Mouse (Mus musculus) midbrain, embryonic 10.5 days (tissue): ENCODE data around the gene Thop1. TPM values are rescaled to one million over a fixed set of nuclear protein-coding genes. Genes with fewer than 3 reads are reported as not detected.
A peak's percentile ranks its signal among the peaks of the same experiment; 100 is the strongest.
"Not testable (repeated sequence)": the region's sequence is repeated elsewhere in the genome, so short reads cannot be mapped to it uniquely, and the experiment has no call there.

Experiments
- DNase-seq: peaks from one replicate; pipeline ENCODE4 v3.0.0-alpha.2; 2017; ENCODE audit warnings: low spot score
- H3K27ac ChIP-seq: fragments of 300-500 bp; sonication (generic); replicated peaks from 2 replicates; pipeline ENCODE4 v1.5.1; 2016; ENCODE audit warnings: mild to moderate bottlenecking
- H3K27me3 ChIP-seq: fragments of 300-500 bp; sonication (generic); 2 replicates; pipeline ENCODE4 v1.6.1; 2016; ENCODE audit warnings: low read depth, mild to moderate bottlenecking; ENCODE audit not compliant: poor library complexity, severe bottlenecking
- H3K36me3 ChIP-seq: fragments of 300-500 bp; sonication (generic); 2 replicates; pipeline ENCODE4 v1.6.1; 2016; ENCODE audit warnings: mild to moderate bottlenecking, moderate library complexity
- H3K4me1 ChIP-seq: fragments of 300-500 bp; sonication (generic); 2 replicates; pipeline ENCODE4 v1.6.1; 2016
- H3K4me3 ChIP-seq: fragments of 300-500 bp; sonication (generic); 2 replicates; pipeline ENCODE4 v1.5.1; 2016; ENCODE audit warnings: mild to moderate bottlenecking, moderate library complexity
- H3K9me3 ChIP-seq: fragments of 300-500 bp; sonication (generic); replicated peaks from 2 replicates; pipeline ENCODE4 v1.6.1; 2016; ENCODE audit warnings: mild to moderate bottlenecking
- WGBS: fragments of 180-500 bp; shearing (Covaris S2); methylation state at CpG from one replicate; pipeline ENCODE4 v1.1.7; 2016; 5-methylcytosine and 5-hydroxymethylcytosine counted together
- polyA plus RNA-seq: library from polyadenylated mRNA; unstranded; fragments of >200 nt; fragmentation: Nextera tagmentation; extraction: Ambion mirVana; gene quantifications from 2 replicates; pipeline ENCODE4 v1.2.1, GENCODE M21; 2016

Gene Thop1
- polyA plus RNA-seq, 1 experiment from 2014 or later = 107 TPM

DNA sequence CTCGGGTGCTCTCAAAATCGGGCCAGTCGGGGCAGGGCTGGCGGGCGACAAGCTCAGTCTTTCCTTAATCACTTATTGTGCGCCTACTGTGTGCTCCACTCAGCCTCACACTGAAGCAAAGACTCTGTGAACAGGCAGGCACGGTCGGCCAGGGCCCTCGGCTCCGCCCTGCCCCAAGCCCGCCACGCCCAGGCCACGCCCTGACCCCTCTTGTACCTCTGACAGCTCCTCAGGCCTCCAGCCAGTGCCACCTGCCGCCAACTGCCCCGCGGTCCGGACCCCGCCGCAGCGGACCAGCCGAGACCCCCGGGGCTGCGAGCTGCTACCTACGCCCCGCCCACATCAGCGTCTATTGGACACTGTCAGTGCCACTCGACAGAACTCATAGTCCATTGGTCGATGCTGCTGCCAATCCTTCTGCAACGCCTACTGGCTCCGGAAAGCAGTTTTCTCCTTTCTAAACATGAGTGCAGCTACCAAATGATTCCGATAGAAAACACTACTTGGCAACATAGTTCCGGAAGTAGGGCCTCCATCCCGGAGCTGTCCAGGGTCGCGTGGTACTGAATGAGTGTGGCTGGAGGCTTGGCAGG lies 32.8 kb upstream of the Thop1 start, which contains the start of gene Slc39a3:
Gene Slc39a3 (minus strand): TSS at position 439 of the 593 bp plus-strand sequence.
- Histone ChIP-seq H3K4me1 (peaks cover 17% of the 10 kb centered on the region), H3K4me3 (peak within 1 kb of the TSS; percentile 66), H3K27ac (peak within 1 kb of the TSS; percentile 79), H3K27me3 (no peaks in the 10 kb centered on the region), H3K36me3 (peaks cover 13% of the 10 kb centered on the region), H3K9me3 (no peaks in the 10 kb centered on the region)
- 1% methylated on average over 35 of the region's 35 CpGs for WGBS
- DNase-seq = peak; percentile 98

DNA sequence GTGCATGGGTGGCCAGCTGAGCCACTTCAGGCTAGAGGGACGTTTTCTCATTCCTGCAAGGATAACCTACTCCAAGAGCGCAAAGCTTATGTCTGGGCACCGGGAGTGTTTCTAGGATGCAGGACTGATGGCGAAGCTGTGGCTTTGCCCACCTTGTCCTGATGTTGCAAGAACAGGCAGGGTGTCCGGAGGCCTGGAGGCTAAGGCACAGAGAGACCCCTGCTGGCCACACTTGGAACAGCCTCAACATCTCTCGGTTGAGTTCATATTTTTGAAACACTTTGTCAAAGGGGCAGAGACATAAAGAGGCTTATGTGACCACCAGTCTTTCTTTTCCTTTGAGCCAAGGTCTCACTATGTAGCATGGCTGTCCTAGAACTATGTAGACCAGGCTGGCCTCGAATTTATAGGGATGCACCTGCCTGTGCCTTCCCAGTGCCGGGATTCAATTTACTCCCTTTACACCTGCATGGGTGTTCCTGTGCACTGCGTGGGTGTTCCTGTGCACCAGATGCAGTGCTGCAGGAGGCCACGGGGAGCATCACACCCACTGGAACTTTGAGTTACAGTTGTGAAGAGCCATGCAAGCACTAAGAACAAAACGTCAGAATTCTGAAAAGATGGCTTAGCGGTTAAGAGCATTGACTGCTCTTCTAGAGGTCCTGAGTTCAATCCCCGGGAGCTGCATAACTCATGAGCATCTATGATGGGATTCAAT lies 28.2 kb upstream of the Thop1 start:
- H3K4me3 ChIP-seq = 0 out of 2 replicates have a peak overlapping the region, but pooled peaks have one; percentile 1
- no peak overlapping the region for H3K27ac ChIP-seq
- 39% methylated on average over 13 of the region's 13 CpGs for WGBS
- H3K4me1 ChIP-seq = peaks cover 13% of the 10 kb centered on the region
- H3K9me3 ChIP-seq = no peaks in the 10 kb centered on the region
- peaks cover 43% of the 10 kb centered on the region for H3K36me3 ChIP-seq
- peak; percentile 72 for DNase-seq
- H3K27me3 ChIP-seq = no peaks in the 10 kb centered on the region

GRCm38 (mm10) chr10:81045246-81045645 lies 24.6 kb upstream of the Thop1 start:
- peaks cover 79% of the 10 kb centered on the region for H3K36me3 ChIP-seq
- 96% methylated on average over 14 of the region's 14 CpGs for WGBS
- H3K4me3 ChIP-seq, H3K27me3 ChIP-seq, H3K9me3 ChIP-seq, H3K27ac ChIP-seq, H3K4me1 ChIP-seq, DNase-seq: not testable (repeated sequence)

- WGBS = 91% methylated on average over 4 of the region's 4 CpGs
Measured at GRCm38 (mm10) chr10:81050645-81051044, 19.2 kb upstream of the Thop1 start.

GRCm38 (mm10) chr10:81051133-81051532 lies 18.7 kb upstream of the Thop1 start:
- DNase-seq = no peak
- H3K4me3 ChIP-seq = no peak overlapping the region
- H3K27ac ChIP-seq = no peak overlapping the region
- 91% methylated on average over 6 of the region's 6 CpGs for WGBS
- no peaks in the 10 kb centered on the region for H3K9me3 ChIP-seq
- H3K4me1 ChIP-seq = no peaks in the 10 kb centered on the region
- H3K36me3 ChIP-seq = peaks cover 92% of the 10 kb centered on the region
- H3K27me3 ChIP-seq = no peaks in the 10 kb centered on the region

More at GRCm38 (mm10) chr10:81050645-81051044, 19.2 kb upstream of the Thop1 start:
- Histone ChIP-seq H3K4me3 (no peak overlapping the region), H3K27me3 (no peaks in the 10 kb centered on the region), H3K4me1 (no peaks in the 10 kb centered on the region), H3K27ac (no peak overlapping the region), H3K36me3 (peaks cover 97% of the 10 kb centered on the region), H3K9me3 (no peaks in the 10 kb centered on the region)
- DNase-seq = no peak

DNA sequence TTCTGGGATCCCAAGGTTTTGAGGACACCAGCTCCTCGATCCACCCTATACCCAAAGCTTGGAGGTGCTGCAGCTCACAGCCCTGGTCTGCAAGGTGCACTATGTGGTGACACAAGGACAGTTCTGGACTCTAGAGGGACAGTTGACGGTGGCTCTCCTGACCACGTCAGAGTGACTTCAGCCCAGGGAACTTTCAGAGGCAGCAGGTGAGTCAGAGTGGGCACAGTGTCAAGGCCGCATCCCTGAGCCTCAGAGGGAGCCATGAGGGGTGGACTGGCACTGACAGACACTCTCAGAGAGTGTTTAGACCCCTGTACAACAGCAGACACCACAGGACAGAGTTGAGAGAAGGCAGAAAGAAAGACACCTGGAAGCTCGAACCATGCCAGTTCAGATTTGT lies 17.3 kb upstream of the Thop1 start:
- 90% methylated on average over 5 of the region's 5 CpGs for WGBS
- Histone ChIP-seq H3K27ac (no peak overlapping the region), H3K4me1 (peaks cover 3% of the 10 kb centered on the region), H3K27me3 (no peaks in the 10 kb centered on the region), H3K4me3 (no peak overlapping the region), H3K36me3 (peaks cover 88% of the 10 kb centered on the region), H3K9me3 (no peaks in the 10 kb centered on the region)
- no peak for DNase-seq

GRCm38 (mm10) chr10:81055169-81055568 lies 14.7 kb upstream of the Thop1 start:
- H3K4me1 ChIP-seq = peaks cover 24% of the 10 kb centered on the region
- no peak for DNase-seq
- H3K27ac ChIP-seq = no peak overlapping the region
- WGBS = 94% methylated on average over 6 of the region's 6 CpGs
- no peaks in the 10 kb centered on the region for H3K9me3 ChIP-seq
- peaks cover 65% of the 10 kb centered on the region for H3K36me3 ChIP-seq
- H3K27me3 ChIP-seq = no peaks in the 10 kb centered on the region
- no peak overlapping the region for H3K4me3 ChIP-seq

DNA sequence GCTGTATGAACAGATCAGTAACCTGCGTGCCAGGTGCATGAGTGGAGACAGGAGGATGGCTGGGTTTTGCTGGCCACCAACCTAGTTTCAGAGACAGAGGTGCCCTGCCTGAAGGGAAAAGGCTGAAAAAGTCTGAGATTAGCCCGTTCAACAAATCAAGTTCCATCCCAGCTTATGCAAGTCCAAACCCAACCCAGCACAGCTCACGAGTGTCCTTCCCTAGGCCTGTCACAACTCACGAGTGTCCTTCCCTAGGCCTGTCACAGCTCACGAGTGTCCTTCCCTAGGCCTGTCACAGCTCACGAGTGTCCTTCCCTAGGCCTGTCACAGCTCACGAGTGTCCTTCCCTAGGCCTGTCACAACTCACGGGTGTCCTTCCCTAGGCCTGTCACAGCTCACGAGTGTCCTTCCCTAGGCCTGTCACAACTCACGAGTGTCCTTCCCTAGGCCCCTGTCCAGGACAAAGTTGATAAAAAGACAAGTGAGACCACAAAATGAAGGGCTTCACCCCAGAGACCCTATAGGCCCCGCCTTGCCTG lies 14.0 kb upstream of the Thop1 start:
- not testable (repeated sequence) for DNase-seq, H3K9me3 ChIP-seq, H3K27me3 ChIP-seq, H3K4me3 ChIP-seq, H3K27ac ChIP-seq
- WGBS = 88% methylated on average over 11 of the region's 11 CpGs
- Histone ChIP-seq H3K4me1 (peaks cover 24% of the 10 kb centered on the region), H3K36me3 (peaks cover 58% of the 10 kb centered on the region)

DNA sequence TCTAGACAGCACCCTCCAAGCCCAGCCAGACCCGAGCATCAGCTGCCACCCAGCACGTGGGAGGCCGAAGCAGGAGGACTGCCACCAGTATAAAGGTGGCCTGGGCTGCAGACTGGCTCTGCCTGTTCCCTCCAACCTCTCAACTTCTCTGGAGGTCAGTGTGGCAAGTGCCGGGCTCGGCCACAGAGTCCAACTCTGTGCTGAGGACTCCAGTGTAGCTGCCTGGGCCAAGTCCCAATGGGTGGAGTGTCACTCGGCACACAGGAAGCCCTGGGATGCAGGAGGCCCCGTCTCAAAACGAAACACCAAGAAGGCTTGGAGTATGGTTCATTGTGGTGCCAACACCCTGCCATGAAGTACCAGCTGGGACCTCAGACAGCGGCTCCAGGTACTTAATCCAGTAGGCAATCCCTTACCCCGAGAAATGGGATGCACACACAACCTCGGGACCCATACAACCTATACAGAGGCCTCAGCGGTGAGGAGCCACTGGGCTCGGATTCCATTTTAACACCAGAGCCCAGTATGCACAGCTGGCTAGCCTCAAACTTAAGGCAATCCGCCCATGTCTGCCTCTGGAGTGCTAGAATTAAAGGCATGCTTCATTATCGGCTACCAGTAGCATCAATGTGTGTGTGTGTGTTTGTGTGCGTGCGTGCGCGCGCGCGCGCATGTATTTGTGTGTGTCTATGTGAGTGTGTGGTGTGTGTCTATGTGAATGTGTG lies 12.3 kb upstream of the Thop1 start:
- H3K9me3 ChIP-seq = no peaks in the 10 kb centered on the region
- no peak for DNase-seq
- H3K4me3 ChIP-seq = 0 out of 2 replicates have a peak overlapping the region, but pooled peaks have one; percentile 12
- H3K4me1 ChIP-seq = peaks cover 24% of the 10 kb centered on the region
- H3K27me3 ChIP-seq = no peaks in the 10 kb centered on the region
- H3K36me3 ChIP-seq = peaks cover 41% of the 10 kb centered on the region
- WGBS = 95% methylated on average over 23 of the region's 23 CpGs
- no peak overlapping the region for H3K27ac ChIP-seq

GRCm38 (mm10) chr10:81058896-81059295 lies 10.9 kb upstream of the Thop1 start:
- WGBS = 91% methylated on average over 6 of the region's 6 CpGs
- H3K27me3 ChIP-seq = no peaks in the 10 kb centered on the region
- H3K4me1 ChIP-seq = peaks cover 24% of the 10 kb centered on the region
- peaks cover 29% of the 10 kb centered on the region for H3K36me3 ChIP-seq
- DNase-seq = no peak
- H3K27ac ChIP-seq = no peak overlapping the region
- H3K9me3 ChIP-seq = no peaks in the 10 kb centered on the region
- peak overlapping the region; percentile 73 for H3K4me3 ChIP-seq

- Histone ChIP-seq H3K4me3 (peak within 1 kb of the TSS; percentile 73), H3K27ac (peak within 1 kb of the TSS; percentile 86), H3K36me3 (peaks cover 22% of the 10 kb centered on the region), H3K4me1 (peaks cover 24% of the 10 kb centered on the region), H3K9me3 (no peaks in the 10 kb centered on the region), H3K27me3 (no peaks in the 10 kb centered on the region)
- under 1% methylated on average over 48 of the region's 48 CpGs for WGBS
- peak; percentile 99 for DNase-seq
Measured at GRCm38 (mm10) chr10:81059603-81060543, 10.0 kb upstream of the Thop1 start, which contains the start of gene Sgta. Sgta (minus strand) TSS chr10:81060181.

GRCm38 (mm10) chr10:81062710-81063109 lies 7.1 kb upstream of the Thop1 start:
- Histone ChIP-seq H3K4me3 (no peak overlapping the region), H3K9me3 (no peaks in the 10 kb centered on the region), H3K27me3 (no peaks in the 10 kb centered on the region), H3K4me1 (peaks cover 24% of the 10 kb centered on the region), H3K36me3 (0 out of 2 replicates have a peak, but pooled peaks cover 3% of the 10 kb centered on the region), H3K27ac (no peak overlapping the region)
- WGBS = 69% methylated on average over 4 of the region's 4 CpGs
- no peak for DNase-seq
